In genomic region chr6:86052032-86052459, GRCm38 (mm10) we compare ENCODE assay signal across 10 mouse cellular contexts. TPM values are rescaled to one million over a fixed set of nuclear protein-coding genes. Genes with fewer than 3 reads are reported as not detected.
DNase-seq lines count a peak whose midpoint lies in the region; ATAC-seq and TF ChIP-seq lines count a peak whose summit lies in the region.
"Had no signal": no experiment of that assay in that cellular context is flagged by ENCODE, and none has a peak within 500 bp of the region (broad histone marks: within the 10 kb centered on the region; RNA-seq: fewer than 3 reads in every experiment).

No protein-coding gene starts in this region.

- TF ChIP-seq CTCF in intestine, postnatal 0 days (IDR thresholded peaks at IDR 0.05; ENCODE audit: low read depth) = no peak
- no peak for TF ChIP-seq CTCF in midbrain, postnatal 0 days (IDR thresholded peaks at IDR 0.05)

- H3K27me3 ChIP-seq in intestine, embryonic 14.5 days (replicated peaks; ENCODE audit: control insufficient read depth, insufficient read depth, low read length) = no peaks in the 10 kb centered on the region
- H3K27me3 ChIP-seq in intestine, postnatal 0 days (replicated peaks; ENCODE audit: control insufficient read depth, insufficient read depth, low read length) = no peaks in the 10 kb centered on the region
- no peaks in the 10 kb centered on the region for H3K27me3 ChIP-seq in hindbrain, embryonic 16.5 days (replicated peaks; ENCODE audit: control insufficient read depth, insufficient read depth, low read length)
- no peaks in the 10 kb centered on the region for H3K27me3 ChIP-seq in midbrain, postnatal 0 days (ENCODE audit: insufficient read depth, low read length)

- WGBS in intestine, embryonic 14.5 days = 21% methylated on average over 7 of the region's 7 CpGs
- WGBS in intestine, postnatal 0 days = 30% methylated on average over 7 of the region's 7 CpGs
- WGBS in hindbrain, embryonic 16.5 days = 15% methylated on average over 7 of the region's 7 CpGs
- 5% methylated on average over 7 of the region's 7 CpGs for WGBS in midbrain, postnatal 0 days

- H3K4me3 ChIP-seq in intestine, embryonic 14.5 days (ENCODE audit: low read depth, low read length) = no peak overlapping the region
- H3K4me3 ChIP-seq in intestine, postnatal 0 days (ENCODE audit: low read depth, low read length) = no peak overlapping the region
- no peak overlapping the region; the same call in 1 of the 2 replicates for H3K4me3 ChIP-seq in hindbrain, embryonic 16.5 days (ENCODE audit: low read length)
- no peak overlapping the region for H3K4me3 ChIP-seq in midbrain, postnatal 0 days (ENCODE audit: low read depth, low read length)

- no peak overlapping the region for H3K9ac ChIP-seq in intestine, embryonic 14.5 days (ENCODE audit: low read length)
- no peak overlapping the region for H3K9ac ChIP-seq in intestine, postnatal 0 days (ENCODE audit: low read depth, low read length)
- H3K9ac ChIP-seq in hindbrain, embryonic 16.5 days (ENCODE audit: low read depth, low read length) = peak overlapping the region; percentile 58
- H3K9ac ChIP-seq in midbrain, postnatal 0 days (replicated peaks; ENCODE audit: low read length, poor library complexity, severe bottlenecking) = peak overlapping the region; percentile 61

- H3K4me1 ChIP-seq in intestine, embryonic 14.5 days (replicated peaks; ENCODE audit: control insufficient read depth, insufficient read depth, low read length) = peaks cover 3% of the 10 kb centered on the region; the same call in 1 of the 2 replicates
- H3K4me1 ChIP-seq in intestine, postnatal 0 days (replicated peaks; ENCODE audit: control insufficient read depth, insufficient read depth, low read length) = 0 out of 2 replicates have a peak, but pooled peaks cover 16% of the 10 kb centered on the region
- H3K4me1 ChIP-seq in hindbrain, embryonic 16.5 days (ENCODE audit: control insufficient read depth, insufficient read depth, low read depth, low read length) = peaks cover 52% of the 10 kb centered on the region
- peaks cover 23% of the 10 kb centered on the region for H3K4me1 ChIP-seq in midbrain, postnatal 0 days (ENCODE audit: insufficient read depth, low read length)

- no peaks in the 10 kb centered on the region for H3K9me3 ChIP-seq in intestine, embryonic 14.5 days (ENCODE audit: control insufficient read depth, low read length)
- H3K9me3 ChIP-seq in intestine, postnatal 0 days (ENCODE audit: control insufficient read depth) = no peaks in the 10 kb centered on the region
- H3K9me3 ChIP-seq in hindbrain, embryonic 16.5 days (ENCODE audit: control insufficient read depth, low read length) = no peaks in the 10 kb centered on the region
- H3K9me3 ChIP-seq in midbrain, postnatal 0 days (ENCODE audit: low read length) = no peaks in the 10 kb centered on the region

- H3K4me2 ChIP-seq in intestine, embryonic 14.5 days (ENCODE audit: low read length) = no peak overlapping the region
- no peak overlapping the region for H3K4me2 ChIP-seq in intestine, postnatal 0 days (replicated peaks; ENCODE audit: low read depth)
- peak overlapping the region; percentile 48 for H3K4me2 ChIP-seq in hindbrain, embryonic 16.5 days (ENCODE audit: low read length)
- peak overlapping the region; percentile 35 for H3K4me2 ChIP-seq in midbrain, postnatal 0 days (ENCODE audit: low read depth, low read length, poor library complexity, severe bottlenecking)

- no peaks in the 10 kb centered on the region for H3K36me3 ChIP-seq in intestine, embryonic 14.5 days (ENCODE audit: control insufficient read depth, insufficient read depth, low read length)
- H3K36me3 ChIP-seq in intestine, postnatal 0 days (ENCODE audit: control insufficient read depth, insufficient read depth) = no peaks in the 10 kb centered on the region
- H3K36me3 ChIP-seq in hindbrain, embryonic 16.5 days (ENCODE audit: control insufficient read depth, insufficient read depth, low read length) = no peaks in the 10 kb centered on the region
- H3K36me3 ChIP-seq in midbrain, postnatal 0 days (ENCODE audit: insufficient read depth, low read length) = no peaks in the 10 kb centered on the region

- no peak for DNase-seq in intestine, embryonic 14.5 days (ENCODE audit: low spot score)
- DNase-seq in embryo, embryonic 11 days = peak; percentile 70
- DNase-seq in midbrain, postnatal 0 days (ENCODE audit: low spot score) = peak; percentile 60
- no peak for DNase-seq in thymus, postnatal 14 days
- no peak for DNase-seq in urinary bladder, adult 2 months (ENCODE audit: low spot score)
- DNase-seq in cerebellum, postnatal 4 days (ENCODE audit: low spot score in 2 of 2) = no peak

- ATAC-seq in intestine, embryonic 14.5 days (replicated peaks; ENCODE audit: low FRiP score, low TSS enrichment, low read depth) = peak; percentile 52
- no peak for ATAC-seq in intestine, postnatal 0 days
- peak; percentile 85 for ATAC-seq in hindbrain, embryonic 16.5 days
- peak; percentile 84 for ATAC-seq in midbrain, postnatal 0 days (ENCODE audit: low FRiP score)

- no peak overlapping the region for H3K27ac ChIP-seq in intestine, embryonic 14.5 days (ENCODE audit: low read depth)
- H3K27ac ChIP-seq in intestine, postnatal 0 days (ENCODE audit: low read depth, low read length) = no peak overlapping the region
- H3K27ac ChIP-seq in hindbrain, embryonic 16.5 days (ENCODE audit: low read depth, low read length) = peak overlapping the region; percentile 95
- peak overlapping the region; percentile 98 for H3K27ac ChIP-seq in midbrain, postnatal 0 days (ENCODE audit: low read depth, low read length)

RNA-seq across cellular contexts. Expression of gene Add2, which starts 23.6 kb away (rescaled TPM):
- 7.4 and 7.7 TPM in 2 replicates for polyA plus RNA-seq in intestine, embryonic 14.5 days (2014; fragmentation: Nextera tagmentation; extraction: Ambion mirVana)
- polyA plus RNA-seq in intestine, postnatal 0 days (2015; fragmentation: Nextera tagmentation; extraction: Ambion mirVana) = 2.0 and 2.1 TPM in 2 replicates
- polyA plus RNA-seq in hindbrain, embryonic 16.5 days (2015; fragmentation: Nextera tagmentation; extraction: Ambion mirVana) = 132 and 139 TPM in 2 replicates
- total RNA-seq in midbrain, postnatal 0 days (2014; rRNA removed) = 159 and 196 TPM in 2 replicates
- polyA plus RNA-seq in midbrain, postnatal 0 days (2015; fragmentation: Nextera tagmentation; extraction: Ambion mirVana) = 118 and 124 TPM in 2 replicates
- polyA plus RNA-seq in urinary bladder, adult 2 months (2012; rRNA removed) = 3.4 and 4.8 TPM in 2 replicates

RNA-seq across cellular contexts. Expression of gene Figla, which starts 36.1 kb away (rescaled TPM):
- not detected in 2 replicates for polyA plus RNA-seq in intestine, embryonic 14.5 days (2014; fragmentation: Nextera tagmentation; extraction: Ambion mirVana)
- polyA plus RNA-seq in intestine, postnatal 0 days (2015; fragmentation: Nextera tagmentation; extraction: Ambion mirVana) = not detected in 2 replicates
- not detected in 2 replicates for polyA plus RNA-seq in hindbrain, embryonic 16.5 days (2015; fragmentation: Nextera tagmentation; extraction: Ambion mirVana)
- not detected in 2 replicates for total RNA-seq in midbrain, postnatal 0 days (2014; rRNA removed)
- not detected in 2 replicates for polyA plus RNA-seq in midbrain, postnatal 0 days (2015; fragmentation: Nextera tagmentation; extraction: Ambion mirVana)
- not detected in 2 replicates for polyA plus RNA-seq in urinary bladder, adult 2 months (2012; rRNA removed)
- total RNA-seq: left cerebral cortex, postnatal 25 days; MEL had no signal

Comparison
In these comparisons a context has a peak if more than half of its experiments do, and no peak if none do; other contexts are left out.
1. DNase-seq: peak in embryo, embryonic 11 days (single experiment) and midbrain, postnatal 0 days (single experiment); none in intestine, embryonic 14.5 days (single experiment), thymus, postnatal 14 days (single experiment), urinary bladder, adult 2 months (single experiment) and cerebellum, postnatal 4 days (0 of 2).
2. H3K27ac ChIP-seq: peak in hindbrain, embryonic 16.5 days (single experiment) and midbrain, postnatal 0 days (single experiment); none in intestine, embryonic 14.5 days (single experiment) and intestine, postnatal 0 days (single experiment).
3. H3K4me2 ChIP-seq: peak in hindbrain, embryonic 16.5 days (single experiment) and midbrain, postnatal 0 days (single experiment); none in intestine, embryonic 14.5 days (single experiment) and intestine, postnatal 0 days (single experiment).
4. H3K9ac ChIP-seq: peak in hindbrain, embryonic 16.5 days (single experiment) and midbrain, postnatal 0 days (single experiment); none in intestine, embryonic 14.5 days (single experiment) and intestine, postnatal 0 days (single experiment).
5. RNA of gene Add2, which starts 23.6 kb away (polyA plus RNA-seq): 132 to 139 TPM in hindbrain, embryonic 16.5 days and 118 to 124 TPM in midbrain, postnatal 0 days; 7.4 to 7.7 TPM in intestine, embryonic 14.5 days, 3.4 to 4.8 TPM in urinary bladder, adult 2 months and 2.0 to 2.1 TPM in intestine, postnatal 0 days; every median in the first group is over 10 times any median in the second.